Mouse (Mus musculus): ENCODE data around the gene Usp2.

The Usp2 gene

DNA sequence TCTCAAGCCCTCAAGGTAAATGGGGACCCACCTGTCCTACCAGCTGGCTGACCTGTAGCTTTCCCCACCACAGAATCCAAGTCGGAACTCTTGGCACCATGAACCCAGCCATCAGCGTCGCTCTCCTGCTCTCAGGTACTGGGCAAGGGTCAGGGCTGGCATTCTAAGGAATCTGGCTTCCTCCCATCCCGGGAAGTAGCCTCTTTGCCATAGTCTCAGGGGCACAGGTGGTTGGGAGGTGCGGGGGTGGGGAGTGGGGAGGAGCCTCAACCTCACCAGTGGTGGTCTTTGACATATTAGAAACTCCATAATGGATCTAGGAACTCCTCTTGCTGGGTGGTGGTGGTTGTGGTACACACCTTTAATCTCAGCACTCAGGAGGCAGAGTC is 20.9 kb upstream of the Usp2 start:
- no peak for DNase-seq (ENCODE audit: low read depth, low spot score)

DNA sequence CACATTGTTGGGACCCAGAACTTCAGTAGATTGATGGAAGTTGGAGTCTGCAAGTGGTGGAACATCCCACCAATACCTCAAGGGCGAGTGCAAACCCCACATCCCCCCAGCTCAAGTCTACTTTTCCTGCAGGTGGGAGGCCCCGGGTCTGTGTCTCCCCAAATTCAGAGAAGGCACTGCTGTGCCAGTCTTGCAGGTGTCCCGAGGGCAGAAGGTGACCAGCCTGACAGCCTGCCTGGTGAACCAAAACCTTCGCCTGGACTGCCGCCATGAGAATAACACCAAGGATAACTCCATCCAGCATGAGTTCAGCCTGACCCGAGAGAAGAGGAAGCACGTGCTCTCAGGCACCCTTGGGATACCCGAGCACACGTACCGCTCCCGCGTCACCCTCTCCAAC is 20.4 kb upstream of the Usp2 start:
- no peak for DNase-seq (ENCODE audit: low read depth, low spot score)

DNA sequence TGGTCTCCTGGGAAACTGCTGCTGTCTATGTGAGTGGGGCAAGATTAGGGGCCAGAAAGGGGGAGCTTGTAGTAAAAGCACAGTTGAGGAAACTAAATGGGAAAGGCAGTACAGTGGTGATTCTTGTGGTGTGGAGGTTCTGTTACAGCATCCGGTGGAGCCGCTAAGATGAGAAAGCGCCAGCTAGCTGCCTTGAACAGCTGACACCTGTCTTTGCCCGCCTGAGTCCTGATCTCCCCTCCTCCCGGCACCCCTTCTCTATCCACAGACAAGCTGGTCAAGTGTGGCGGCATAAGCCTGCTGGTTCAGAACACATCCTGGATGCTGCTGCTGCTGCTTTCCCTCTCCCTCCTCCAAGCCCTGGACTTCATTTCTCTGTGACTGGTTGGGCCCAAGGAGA is 19.8 kb upstream of the Usp2 start:
- no peak for DNase-seq (ENCODE audit: low read depth, low spot score)

GRCm38 (mm10) chr9:44047571-44048490 is 19.0 kb upstream of the Usp2 start:
- no peak for DNase-seq (ENCODE audit: low read depth, low spot score)

DNA sequence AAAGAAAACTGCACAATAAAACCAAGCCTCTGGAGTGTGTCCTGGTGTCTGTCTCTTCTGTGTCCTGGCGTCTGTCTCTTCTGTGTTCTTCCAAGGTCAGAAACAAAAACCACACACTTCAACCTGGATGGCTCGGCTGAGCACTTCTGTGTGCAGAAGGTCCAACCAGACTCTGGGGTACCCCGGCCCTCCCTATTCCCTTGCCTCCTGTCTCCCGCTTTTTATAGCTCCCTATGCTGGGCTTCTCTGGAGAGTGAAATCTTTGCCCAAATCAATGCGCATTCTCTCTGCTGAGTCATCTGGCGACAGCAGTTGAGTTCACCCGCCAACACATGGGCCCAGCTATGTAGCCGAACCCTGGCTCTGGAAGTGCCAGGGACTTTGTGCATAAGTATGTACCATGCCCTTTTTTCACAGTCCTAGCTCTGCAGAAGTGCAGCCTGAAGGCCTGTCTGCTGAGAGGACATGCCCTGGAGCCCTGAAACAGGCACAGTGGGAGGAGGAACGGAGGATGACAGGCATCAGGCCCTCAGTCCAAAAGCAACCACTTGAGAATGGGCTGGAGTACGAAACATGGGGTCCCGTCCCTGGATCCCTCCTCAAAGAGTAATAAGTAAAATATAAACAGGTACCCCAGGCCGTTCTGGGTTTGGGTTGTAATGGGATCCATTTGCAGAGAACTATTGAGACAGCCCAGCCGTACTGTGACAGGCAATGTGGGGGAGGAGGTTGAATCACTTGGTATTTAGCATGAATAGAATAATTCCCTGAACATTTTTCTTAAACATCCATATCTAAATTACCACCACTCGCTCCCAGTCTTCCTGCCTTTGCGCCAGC is 18.1 kb upstream of the Usp2 start:
- DNase-seq (ENCODE audit: low read depth, low spot score): no peak

- DNase-seq (ENCODE audit: low read depth, low spot score): no peak
Measured at GRCm38 (mm10) chr9:44049381-44050165, 17.2 kb upstream of the Usp2 start.

DNA sequence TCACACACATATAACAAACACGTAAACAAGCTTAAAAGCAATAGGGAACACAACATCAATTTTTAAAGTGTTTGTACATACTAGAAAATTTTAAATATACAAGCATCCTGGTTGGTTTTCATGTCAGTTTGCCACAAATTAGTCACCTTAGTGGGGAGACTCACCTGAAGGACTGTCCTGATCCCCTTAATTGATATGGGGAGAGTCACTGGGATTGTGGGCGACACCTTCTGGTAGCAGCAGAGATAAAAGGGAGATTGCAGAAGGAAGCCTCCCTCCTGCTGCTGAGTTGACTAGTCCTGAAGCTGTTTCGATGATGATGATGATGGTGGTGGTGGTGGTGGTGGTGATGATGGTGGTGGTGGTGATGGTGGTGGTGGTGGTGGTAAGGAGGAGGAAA is 14.0 kb upstream of the Usp2 start:
- no peak for DNase-seq (ENCODE audit: low read depth, low spot score)

DNA sequence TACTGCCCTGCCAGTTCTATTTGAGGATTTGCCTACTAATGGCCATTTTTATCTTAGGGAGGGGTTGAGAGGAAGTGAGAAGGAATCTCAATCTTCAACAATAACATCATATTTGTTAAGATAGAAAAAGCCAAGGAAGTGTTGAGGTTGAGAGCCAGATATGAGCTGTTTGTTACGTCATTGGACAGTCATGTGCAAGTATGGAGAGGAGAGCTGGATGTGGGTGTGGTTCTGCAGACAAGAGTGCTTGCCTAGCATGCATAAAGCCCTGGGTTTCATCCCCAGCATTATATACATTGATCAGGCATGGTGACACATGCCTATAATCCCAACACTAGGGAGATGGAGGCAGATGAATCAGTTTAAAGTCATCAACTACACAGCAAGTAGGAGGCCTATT is 12.9 kb upstream of the Usp2 start:
- no peak for DNase-seq (ENCODE audit: low read depth, low spot score)

GRCm38 (mm10) chr9:44058606-44059005 is 8.2 kb upstream of the Usp2 start:
- DNase-seq (ENCODE audit: low read depth, low spot score): no peak

DNA sequence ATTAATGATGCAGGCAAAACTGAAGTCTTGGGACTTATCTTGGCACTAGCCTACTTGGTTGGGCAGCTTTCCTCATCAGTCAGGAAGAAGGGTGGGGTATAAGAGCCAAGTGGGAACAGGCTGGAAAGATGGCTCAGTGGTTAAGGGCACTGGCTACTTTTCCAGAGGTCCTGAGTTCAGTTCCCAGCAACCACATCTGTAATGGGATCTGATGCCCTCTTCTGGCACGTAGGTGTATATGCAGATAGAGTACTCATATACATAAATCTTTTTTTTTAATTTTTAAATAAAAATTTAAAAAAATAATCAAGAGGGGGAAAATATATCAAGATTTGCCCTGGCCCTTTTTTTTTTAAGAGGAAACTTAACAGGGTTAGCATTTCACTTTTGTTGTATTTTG is 1.6 kb upstream of the Usp2 start:
- DNase-seq (ENCODE audit: low read depth, low spot score): peak; percentile 30

DNA sequence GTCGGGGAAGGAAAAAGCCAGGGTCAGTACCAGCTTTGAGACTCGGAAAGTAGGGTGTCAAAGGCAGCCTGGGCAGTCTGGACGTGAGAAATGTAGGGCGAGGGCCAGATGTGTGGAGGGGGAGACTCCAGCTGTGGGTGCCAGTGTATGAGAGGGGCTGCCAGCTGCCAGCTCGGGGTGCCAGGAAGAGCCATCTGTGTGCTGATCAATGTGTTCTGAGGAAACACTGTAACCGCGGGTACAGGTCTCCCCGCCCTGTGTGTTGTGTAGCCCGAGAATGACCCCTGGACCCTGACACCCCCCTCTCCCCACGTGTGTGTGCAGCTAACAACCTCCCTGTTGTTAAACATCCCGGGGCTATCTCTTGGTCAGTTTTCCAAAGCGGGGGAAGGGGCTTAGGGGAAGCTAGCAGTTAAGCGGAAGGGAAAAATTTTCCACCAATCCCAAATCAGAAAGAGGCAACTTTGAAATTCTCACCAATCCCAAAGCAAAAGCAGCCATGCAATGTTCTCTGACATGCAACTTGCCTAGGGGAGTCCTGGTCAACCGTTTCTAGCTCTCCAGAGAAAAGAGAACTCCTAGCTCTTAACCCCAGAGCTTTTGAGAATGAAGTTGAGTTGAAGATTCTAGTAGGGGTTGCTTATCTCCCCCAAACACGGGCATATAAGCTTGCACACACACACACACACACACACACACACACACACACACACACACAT is 579 bp downstream of the Usp2 start:
- DNase-seq (ENCODE audit: low read depth, low spot score): peak; percentile 38

DNA sequence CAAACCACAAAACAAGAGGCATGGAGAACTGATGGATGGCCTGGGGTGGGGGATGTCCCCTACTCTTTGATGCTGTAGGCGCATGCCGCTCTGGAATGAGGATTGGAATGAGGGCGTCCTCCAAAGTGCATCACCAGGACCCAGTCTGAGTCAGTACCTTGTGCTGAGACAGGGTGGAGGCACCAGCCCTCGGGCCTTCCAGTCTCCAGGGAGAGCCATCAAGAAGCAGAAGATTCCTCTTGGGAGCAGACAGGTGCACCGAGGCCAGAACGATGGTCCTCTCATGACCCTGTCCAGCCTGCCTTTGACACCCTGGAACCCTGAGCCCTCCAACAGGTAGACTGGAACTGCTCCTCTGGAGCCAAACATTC is 1.1 kb downstream of the Usp2 start:
- peak; percentile 23 for DNase-seq (ENCODE audit: low read depth, low spot score)

DNA sequence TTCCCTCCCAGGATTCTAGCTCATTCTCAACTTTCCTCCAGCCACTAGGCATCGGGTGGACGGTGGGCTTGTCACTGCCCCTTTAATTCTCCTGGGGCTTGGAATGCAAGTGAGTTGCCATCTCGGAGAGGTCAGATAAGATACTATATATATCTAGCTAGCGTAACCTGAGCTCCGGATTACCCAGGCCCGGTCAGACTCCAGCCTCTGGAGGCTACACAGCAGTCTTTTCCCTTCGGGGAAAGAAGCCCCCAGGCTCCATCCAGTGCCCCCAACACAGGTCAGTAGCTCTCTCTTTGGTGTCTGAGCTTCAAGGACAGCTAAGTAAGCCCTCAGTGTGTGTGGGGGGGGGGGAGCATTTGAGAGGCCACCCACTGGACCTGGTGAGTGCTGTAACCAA is 2.4 kb downstream of the Usp2 start:
- DNase-seq (ENCODE audit: low read depth, low spot score): no peak

DNA sequence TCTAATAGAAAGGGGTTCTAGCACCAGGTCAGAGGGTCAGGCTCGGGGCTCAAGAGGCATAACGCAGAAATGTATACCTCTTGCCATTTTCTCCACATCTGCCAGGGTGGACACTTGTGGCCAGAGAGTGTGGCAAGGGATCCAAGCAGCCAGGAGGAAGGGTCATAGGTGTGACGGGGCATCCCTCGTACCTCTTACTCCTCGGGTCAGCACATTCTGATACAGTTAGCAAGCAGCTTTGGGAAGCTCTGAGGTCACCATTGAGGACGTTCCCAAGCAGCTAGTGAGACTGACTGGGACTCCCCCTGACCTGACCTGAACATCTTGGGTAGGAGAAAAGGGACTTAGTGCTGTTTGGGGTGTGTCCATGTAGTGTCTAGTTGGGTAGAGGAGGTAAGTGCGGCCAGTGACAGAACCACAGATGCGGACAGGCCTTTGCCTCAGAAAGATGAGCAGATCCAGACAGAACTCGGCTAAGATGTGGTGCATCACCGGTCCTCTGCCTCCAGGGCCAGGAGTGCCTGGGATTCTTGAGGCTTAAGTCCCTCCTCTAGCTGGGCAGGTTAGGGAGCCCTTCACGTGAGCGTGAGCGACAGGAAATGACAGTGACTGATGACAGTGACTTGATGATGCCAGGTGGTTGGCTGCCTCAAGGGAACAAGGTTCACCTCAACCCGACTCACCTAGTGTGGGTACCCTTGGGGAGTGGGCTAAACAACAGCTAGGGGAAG is 3.5 kb downstream of the Usp2 start:
- DNase-seq (ENCODE audit: low read depth, low spot score): no peak

GRCm38 (mm10) chr9:44070844-44071231 is 4.0 kb downstream of the Usp2 start:
- no peak for DNase-seq (ENCODE audit: low read depth, low spot score)

GRCm38 (mm10) chr9:44071914-44072598 is 5.2 kb downstream of the Usp2 start:
- no peak for DNase-seq (ENCODE audit: low read depth, low spot score)

- DNase-seq (ENCODE audit: low read depth, low spot score): no peak
Measured at GRCm38 (mm10) chr9:44072599-44072915, 5.7 kb downstream of the Usp2 start.

DNA sequence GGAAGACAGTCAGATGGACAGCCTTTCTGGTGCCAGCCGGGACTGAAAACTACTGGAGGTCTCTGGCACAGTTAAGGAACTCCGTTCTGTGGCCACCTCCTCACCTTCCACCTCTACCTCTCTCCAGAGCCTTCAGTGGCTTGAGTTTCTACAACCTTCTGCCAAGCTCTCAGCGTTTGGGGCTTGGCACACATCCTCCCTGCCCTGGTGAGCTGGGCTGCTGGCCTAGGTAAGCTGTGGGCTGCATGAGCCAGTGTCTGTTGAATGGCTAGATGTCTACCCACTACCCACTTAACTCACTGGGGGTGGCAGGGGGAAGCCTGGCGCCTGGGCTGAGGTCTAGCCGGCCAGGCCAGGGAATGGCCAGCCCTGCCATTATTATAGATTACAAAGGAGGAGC is 6.3 kb downstream of the Usp2 start:
- no peak for DNase-seq (ENCODE audit: low read depth, low spot score)

DNA sequence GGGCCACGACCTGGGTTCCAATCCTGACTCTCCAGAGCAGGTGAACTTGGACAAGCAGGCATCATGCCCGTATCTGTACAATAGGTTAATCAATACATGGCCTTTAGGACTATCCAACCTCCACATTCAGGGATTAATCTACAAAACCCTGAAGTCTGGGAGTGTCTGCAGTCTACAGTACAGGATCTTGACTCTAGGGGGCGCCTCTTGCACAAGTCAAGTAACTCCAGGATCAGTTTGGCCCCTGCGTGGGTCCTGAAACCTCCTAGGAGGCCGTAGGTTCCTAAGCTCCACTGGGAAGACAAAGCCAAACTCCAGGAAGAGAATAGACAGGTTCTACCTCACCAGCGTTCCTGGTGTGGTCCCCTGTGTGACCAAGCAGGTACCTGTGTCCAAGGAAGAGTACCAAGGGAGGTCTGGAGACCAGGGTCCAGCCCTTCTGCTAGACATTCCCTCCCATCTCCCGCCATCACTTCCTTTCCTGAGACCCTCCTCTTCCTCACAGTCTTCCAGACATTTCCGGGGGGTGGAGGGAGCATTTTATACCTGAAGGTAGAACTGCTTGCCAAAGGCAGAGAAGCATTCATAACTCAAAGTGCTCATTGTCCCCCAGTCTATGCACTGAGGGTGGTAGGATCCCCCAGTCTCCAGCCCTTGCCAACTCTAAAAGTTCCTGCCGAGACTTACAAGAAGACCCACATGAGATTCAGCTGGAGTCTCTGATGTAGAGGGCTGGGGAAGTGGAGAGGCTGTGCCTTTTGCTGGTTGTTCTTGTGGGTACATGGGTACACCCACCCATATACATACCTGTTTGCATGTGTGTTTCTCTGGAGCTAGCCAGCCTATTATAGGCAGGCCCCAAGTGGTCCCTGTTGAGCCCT is 7.8 kb downstream of the Usp2 start:
- DNase-seq (ENCODE audit: low read depth, low spot score): peak; percentile 91
